9 mouse cellular contexts compared by ENCODE assay signal in the genomic region with DNA sequence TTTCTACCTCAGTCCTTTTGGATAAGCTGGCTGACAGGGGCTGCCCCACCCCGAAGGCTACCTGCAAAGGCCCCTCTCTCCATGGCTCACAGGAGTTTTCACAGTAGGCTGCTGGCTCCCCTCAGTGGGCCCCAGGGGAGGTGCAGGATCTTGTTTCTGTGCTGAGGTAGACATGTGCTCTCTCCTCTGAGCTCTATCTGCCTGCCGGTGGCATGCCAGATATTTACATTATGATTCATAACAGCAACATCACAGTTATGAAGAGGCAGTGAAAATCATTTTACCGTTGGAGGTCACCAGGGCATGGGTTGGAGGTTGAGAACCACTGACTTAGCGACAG. TPM values are rescaled to one million over a fixed set of nuclear protein-coding genes. Genes with fewer than 3 reads are reported as not detected.
A peak's percentile ranks its signal among the peaks of the same experiment; 100 is the strongest.
DNase-seq lines count a peak whose midpoint lies in the region; TF ChIP-seq lines count a peak whose summit lies in the region.
"Had no signal": no experiment of that assay in that cellular context is flagged by ENCODE, and none has a peak within 500 bp of the region (broad histone marks: within the 10 kb centered on the region; RNA-seq: fewer than 3 reads in every experiment).

No protein-coding gene starts in this region.

- TF ChIP-seq CTCF in kidney, adult 2 months (conservative IDR thresholded peaks at IDR 0.05; ENCODE audit: insufficient read depth, insufficient read length, low read depth, low read length) = no peak; the same call in 1 of the 2 replicates
- peak; percentile 30; the same call in 1 of the 2 replicates for TF ChIP-seq CTCF in brain, embryonic 14.5 days (IDR thresholded peaks at IDR 0.05; ENCODE audit: borderline replicate concordance, extremely low read depth, insufficient read depth, insufficient read length)

- no peak overlapping the region for H3K4me3 ChIP-seq in kidney, adult 2 months (ENCODE audit: insufficient read depth, low read depth, low read length)
- H3K4me3 ChIP-seq: embryonic facial prominence, embryonic 12.5 days had no signal

- peak; percentile 33 for DNase-seq in kidney, adult 2 months
- no peak for DNase-seq in kidney, adult 8-10 months
- DNase-seq in A20 (ENCODE audit: low read depth, low spot score) = peak; percentile 85
- DNase-seq in brain, embryonic 14.5 days (ENCODE audit: low read depth) = peak; percentile 35
- DNase-seq in kidney, postnatal 4 days = peak; percentile 53 to 73
- no peak for DNase-seq in yolk sac, embryonic 10.5 days (ENCODE audit: low spot score)
- no peak for DNase-seq in lung, postnatal 4 days
- no peak for DNase-seq in gastrocnemius, postnatal 10 days

- peaks cover 4% of the 10 kb centered on the region; the same call in 1 of the 2 replicates for H3K36me3 ChIP-seq in kidney, adult 2 months (ENCODE audit: control insufficient read depth, insufficient read depth, low read length)

- H3K4me1 ChIP-seq in kidney, adult 2 months (ENCODE audit: control insufficient read depth, insufficient read depth, low read length) = peaks cover 20% of the 10 kb centered on the region
- H3K4me1 ChIP-seq: embryonic facial prominence, embryonic 12.5 days had no signal

- WGBS in kidney, adult 2 months = 39% methylated on average over 4 of the region's 4 CpGs

- no peaks in the 10 kb centered on the region for H3K27me3 ChIP-seq in kidney, adult 2 months (replicated peaks; ENCODE audit: control insufficient read depth, insufficient read depth, low read length)
- H3K27me3 ChIP-seq: embryonic facial prominence, embryonic 12.5 days had no signal

- TF ChIP-seq POLR2A in kidney, adult 2 months (IDR thresholded peaks at IDR 0.05; ENCODE audit: low read depth, low read length) = no peak
- TF ChIP-seq POLR2A in brain, embryonic 14.5 days (IDR thresholded peaks at IDR 0.05; ENCODE audit: borderline replicate concordance, extremely low read depth, insufficient read depth, insufficient read length, poor library complexity, severe bottlenecking) = no peak

- H3K27ac ChIP-seq in kidney, adult 2 months (ENCODE audit: insufficient read depth, low read depth, low read length) = peak overlapping the region; percentile 62
- H3K27ac ChIP-seq: embryonic facial prominence, embryonic 12.5 days had no signal

RNA-seq across cellular contexts. Expression of a gene that starts 12.5 kb away (rescaled TPM):
- polyA plus RNA-seq in kidney, adult 2 months (2012; rRNA removed) = 102 and 131 TPM in 2 replicates
- polyA plus RNA-seq in brain, embryonic 14.5 days (2012; rRNA removed) = 69.9 and 73.4 TPM in 2 replicates
- total RNA-seq in gastrocnemius, postnatal 10 days (2021) = 1 to 10 TPM; 5.1 to 6.6 TPM

RNA-seq across cellular contexts. Expression of a gene that starts 43.5 kb away (rescaled TPM):
- 0.01 TPM in 1 of 2 replicates, not detected in the other for polyA plus RNA-seq in kidney, adult 2 months (2012; rRNA removed)
- polyA plus RNA-seq in brain, embryonic 14.5 days (2012; rRNA removed) = 4.6 and 8.2 TPM in 2 replicates
- total RNA-seq in gastrocnemius, postnatal 10 days (2021) = under 1 TPM; 0.21 to 0.56 TPM

RNA-seq across cellular contexts. Expression of a gene that starts 46.7 kb away (rescaled TPM):
- polyA plus RNA-seq in kidney, adult 2 months (2012; rRNA removed) = 12.1 and 13.0 TPM in 2 replicates
- polyA plus RNA-seq in brain, embryonic 14.5 days (2012; rRNA removed) = 13.0 and 23.5 TPM in 2 replicates
- total RNA-seq in gastrocnemius, postnatal 10 days (2021) = 1 to 10 TPM; 7.6 to 8.0 TPM

RNA-seq across cellular contexts. Expression of a gene that starts 54.2 kb away (rescaled TPM):
- polyA plus RNA-seq in kidney, adult 2 months (2012; rRNA removed) = 10.8 and 16.4 TPM in 2 replicates
- polyA plus RNA-seq in brain, embryonic 14.5 days (2012; rRNA removed) = 27.6 and 31.5 TPM in 2 replicates
- total RNA-seq in gastrocnemius, postnatal 10 days (2021) = 1 to 10 TPM; 3.7 to 4.6 TPM

Comparison
In these comparisons a context has a peak if more than half of its experiments do, and no peak if none do; other contexts are left out.
1. DNase-seq: peak in kidney, adult 2 months (single experiment), A20 (single experiment), brain, embryonic 14.5 days (single experiment) and kidney, postnatal 4 days (2 of 2); none in kidney, adult 8-10 months (0 of 2), yolk sac, embryonic 10.5 days (single experiment), lung, postnatal 4 days (0 of 2) and gastrocnemius, postnatal 10 days (single experiment).